Mouse (Mus musculus) intestine, embryonic 14.5 days (tissue): Measurements from ENCODE around the gene Ndc1. TPM values are rescaled to one million over a fixed set of nuclear protein-coding genes. Genes with fewer than 3 reads are reported as not detected.

Experiments
- ATAC-seq: fragments of 200-750 bp; cut with Nextera tagmentation; replicated peaks from 2 replicates; pipeline ENCODE4 v1.8.0; 2017; ENCODE audit warnings: low read depth, moderate number of reproducible peaks, moderate TSS enrichment, moderate library complexity; ENCODE audit not compliant: low FRiP score, low TSS enrichment
- DNase-seq: peaks from one replicate; pipeline ENCODE4 v3.0.0-alpha.2; 2018; ENCODE audit warnings: low spot score
- H3K27ac ChIP-seq: fragments of 300-500 bp; sonication (generic); 2 replicates; pipeline ENCODE4 v1.5.1; 2014; ENCODE audit warnings: low read depth, mild to moderate bottlenecking, control low read depth
- H3K27me3 ChIP-seq: fragments of 300-500 bp; sonication (generic); replicated peaks from 2 replicates; pipeline ENCODE4 v1.6.1; 2014; ENCODE audit warnings: low read length, control low read depth; ENCODE audit not compliant: control insufficient read depth, insufficient read depth
- H3K36me3 ChIP-seq: fragments of 300-500 bp; sonication (generic); 2 replicates; pipeline ENCODE4 v1.6.1; 2014; ENCODE audit warnings: low read length, control low read depth; ENCODE audit not compliant: control insufficient read depth, insufficient read depth
- H3K4me1 ChIP-seq: fragments of 300-500 bp; sonication (generic); replicated peaks from 2 replicates; pipeline ENCODE4 v1.6.1; 2014; ENCODE audit warnings: low read length, control low read depth, mixed read lengths; ENCODE audit not compliant: control insufficient read depth, insufficient read depth
- H3K4me2 ChIP-seq: fragments of 300-500 bp; sonication (generic); 2 replicates; pipeline ENCODE4 v1.6.1; 2014; ENCODE audit warnings: low read length
- H3K4me3 ChIP-seq: fragments of 300-500 bp; sonication (generic); 2 replicates; pipeline ENCODE4 v1.5.1; 2014; ENCODE audit warnings: low read depth, low read length, control low read depth, mixed read lengths
- H3K9ac ChIP-seq: fragments of 300-500 bp; sonication (generic); 2 replicates; pipeline ENCODE4 v1.6.1; 2014; ENCODE audit warnings: mild to moderate bottlenecking, low read length
- H3K9me3 ChIP-seq: fragments of 300-500 bp; sonication (generic); 2 replicates; pipeline ENCODE4 v1.6.1; 2016; ENCODE audit warnings: low read length, control low read depth; ENCODE audit not compliant: control insufficient read depth
- WGBS: fragments of 180-500 bp; shearing (Covaris S2); extraction: QIAGEN DNeasy Blood & Tissue Kit; methylation state at CpG from one replicate; pipeline ENCODE4 v1.1.7; 2014; 5-methylcytosine and 5-hydroxymethylcytosine counted together
- polyA plus RNA-seq: library from polyadenylated mRNA; unstranded; fragments of >200 nt; fragmentation: Nextera tagmentation; extraction: Ambion mirVana; gene quantifications from 2 replicates; pipeline ENCODE4 v1.2.1, GENCODE M21; 2014

Ndc1 gene
- polyA plus RNA-seq, 1 experiment from 2014 or later = 41.2 TPM

DNA sequence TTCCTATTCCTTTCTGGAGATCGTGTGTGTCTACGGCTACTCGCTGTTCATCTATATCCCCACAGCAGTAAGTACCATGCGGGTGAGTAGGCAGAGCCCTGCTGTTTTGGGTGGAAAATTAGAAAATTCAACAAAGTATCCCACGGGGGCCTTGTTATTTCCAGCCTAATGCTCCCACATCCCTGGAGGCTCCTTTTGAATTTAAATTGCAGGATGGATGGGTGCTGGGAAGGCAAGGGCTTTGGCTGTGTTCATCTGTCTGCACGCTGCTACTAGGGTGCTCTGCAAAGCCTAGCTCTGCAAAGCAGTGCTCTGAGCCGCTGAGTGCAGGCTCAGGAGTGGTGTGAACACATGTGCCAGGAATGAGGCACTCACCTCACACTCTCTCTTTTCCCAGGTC lies 23.0 kb upstream of the Ndc1 start:
- DNase-seq = no peak
- no peak overlapping the region for H3K27ac ChIP-seq
- H3K36me3 ChIP-seq = peaks cover 13% of the 10 kb centered on the region; the same call in 1 of the 2 replicates
- no peaks in the 10 kb centered on the region for H3K9me3 ChIP-seq
- no peaks in the 10 kb centered on the region for H3K27me3 ChIP-seq
- 89% methylated on average over 7 of the region's 7 CpGs for WGBS
- no peak overlapping the region for H3K4me2 ChIP-seq
- 0 out of 2 replicates have a peak, but pooled peaks cover 4% of the 10 kb centered on the region for H3K4me1 ChIP-seq
- ATAC-seq = no peak
- H3K9ac ChIP-seq = no peak overlapping the region
- no peak overlapping the region for H3K4me3 ChIP-seq

- Histone ChIP-seq H3K4me3 (no peak overlapping the region), H3K9ac (no peak overlapping the region), H3K36me3 (peaks cover 12% of the 10 kb centered on the region; the same call in 1 of the 2 replicates), H3K4me2 (no peak overlapping the region), H3K27me3 (no peaks in the 10 kb centered on the region), H3K27ac (no peak overlapping the region), H3K9me3 (no peaks in the 10 kb centered on the region), H3K4me1 (0 out of 2 replicates have a peak, but pooled peaks cover 4% of the 10 kb centered on the region)
- DNase-seq (no peak), ATAC-seq (no peak)
- 53% methylated on average over 6 of the region's 6 CpGs for WGBS
These were observed 20.4 kb upstream of the Ndc1 start for GRCm38 (mm10) chr4:107347221-107347620.

DNA sequence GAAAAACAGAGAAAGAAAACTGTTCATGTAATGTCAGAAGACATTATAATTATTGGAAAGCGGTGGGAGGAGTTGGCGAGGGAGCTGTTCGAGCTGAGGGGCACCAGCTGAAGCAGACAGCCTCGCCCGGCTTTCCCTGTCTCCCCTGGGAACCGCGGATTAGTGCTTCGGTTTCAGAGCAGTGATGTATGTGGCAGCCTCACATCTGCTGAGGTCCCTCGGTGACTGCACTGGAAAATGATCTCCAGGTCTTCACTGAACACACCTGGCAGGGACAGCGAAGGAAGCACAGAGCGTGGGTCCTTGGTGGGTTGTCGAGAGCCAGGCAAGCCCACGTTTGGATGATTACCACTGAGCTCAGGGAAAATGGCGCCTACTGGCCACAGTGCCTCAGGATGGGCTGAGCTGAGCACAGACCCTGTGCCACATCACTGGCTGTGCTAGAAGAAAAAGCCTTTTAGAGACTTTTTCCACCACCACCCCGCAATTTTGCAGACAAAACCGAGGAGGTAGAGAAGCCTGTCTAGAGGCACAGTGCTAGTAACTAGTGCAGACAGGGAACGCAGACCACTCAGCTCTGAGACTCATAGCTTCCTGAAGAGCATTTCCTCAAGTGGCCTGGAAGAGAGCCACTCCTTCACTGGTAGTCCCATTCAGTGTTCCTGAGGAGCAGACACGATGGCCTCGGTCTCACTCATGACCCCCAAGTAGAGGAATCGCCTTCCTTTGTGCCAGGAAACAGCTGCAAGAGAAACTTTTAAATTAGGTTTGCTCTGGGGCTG lies 18.9 kb upstream of the Ndc1 start:
- Histone ChIP-seq H3K4me1 (0 out of 2 replicates have a peak, but pooled peaks cover 4% of the 10 kb centered on the region), H3K4me2 (no peak overlapping the region), H3K9ac (0 out of 2 replicates have a peak overlapping the region, but pooled peaks have one; percentile 5), H3K36me3 (peaks cover 10% of the 10 kb centered on the region; the same call in 1 of the 2 replicates), H3K27me3 (no peaks in the 10 kb centered on the region), H3K4me3 (no peak overlapping the region), H3K27ac (no peak overlapping the region), H3K9me3 (no peaks in the 10 kb centered on the region)
- DNase-seq = peak; percentile 52
- WGBS = 72% methylated on average over 20 of the region's 20 CpGs
- no peak; the same call in 1 of the 2 replicates for ATAC-seq

DNA sequence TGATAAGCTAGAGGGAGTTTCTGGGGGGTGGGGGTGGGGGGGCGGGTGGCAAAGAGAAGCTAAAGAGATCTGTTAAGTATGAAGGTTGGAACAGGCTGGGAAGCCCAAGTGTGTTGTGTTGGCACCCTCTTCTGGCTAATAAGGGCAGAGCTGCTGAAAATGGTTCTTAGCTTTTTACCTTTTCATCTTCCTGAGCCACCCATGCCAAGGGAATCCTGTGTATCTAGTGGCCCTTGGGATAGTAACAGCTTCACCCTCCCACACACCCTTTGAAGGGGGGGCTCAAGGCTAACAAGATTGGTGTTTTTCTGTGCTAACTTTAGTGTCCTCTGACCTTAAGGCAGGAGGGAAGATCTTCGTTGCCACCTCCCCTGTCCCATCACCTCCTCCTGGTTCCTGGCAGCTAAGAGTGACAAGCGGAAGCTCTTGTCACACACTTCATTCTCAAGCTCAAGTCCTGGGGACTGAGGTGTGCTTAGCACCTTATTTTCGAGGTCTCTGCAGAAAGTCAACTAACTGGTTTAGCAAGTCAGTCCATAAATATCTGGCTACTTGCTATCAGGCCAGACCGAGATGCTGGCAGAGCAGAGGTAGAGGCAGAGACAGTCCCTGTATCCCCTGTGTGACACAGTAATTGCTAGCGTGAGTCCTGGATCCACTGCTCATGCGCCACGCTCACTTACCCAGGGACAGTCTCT lies 18.1 kb upstream of the Ndc1 start:
- Histone ChIP-seq H3K27me3 (no peaks in the 10 kb centered on the region), H3K4me3 (no peak overlapping the region), H3K4me1 (0 out of 2 replicates have a peak, but pooled peaks cover 10% of the 10 kb centered on the region), H3K27ac (no peak overlapping the region), H3K9me3 (no peaks in the 10 kb centered on the region), H3K36me3 (peaks cover 9% of the 10 kb centered on the region; the same call in 1 of the 2 replicates), H3K9ac (no peak overlapping the region), H3K4me2 (no peak overlapping the region)
- no peak for DNase-seq
- 62% methylated on average over 8 of the region's 8 CpGs for WGBS
- peak; percentile 25; the same call in 1 of the 2 replicates for ATAC-seq

DNA sequence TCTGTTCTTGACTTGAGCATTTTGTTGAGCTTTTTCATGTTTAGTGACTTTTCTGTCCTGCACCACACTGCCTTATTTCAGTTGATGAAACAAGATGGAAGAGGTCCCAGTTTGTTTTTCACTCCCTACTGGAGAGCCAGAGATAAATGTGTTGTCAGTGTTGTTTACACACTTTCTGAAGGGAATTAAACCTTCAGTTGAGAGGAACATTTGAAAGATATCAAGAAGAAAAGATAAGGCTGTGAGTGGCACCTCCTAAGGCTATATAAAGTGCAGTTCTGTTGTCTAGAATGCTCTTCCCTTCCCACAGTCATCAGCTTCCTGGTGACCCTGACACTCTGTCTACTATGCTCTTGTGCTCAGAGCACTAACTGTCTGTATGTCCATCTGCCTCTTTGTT lies 16.2 kb upstream of the Ndc1 start:
- no peak for DNase-seq
- H3K9me3 ChIP-seq = no peaks in the 10 kb centered on the region
- H3K4me2 ChIP-seq = no peak overlapping the region
- H3K9ac ChIP-seq = no peak overlapping the region
- 0 out of 2 replicates have a peak, but pooled peaks cover 12% of the 10 kb centered on the region for H3K4me1 ChIP-seq
- H3K36me3 ChIP-seq = no peaks in the 10 kb centered on the region
- H3K27me3 ChIP-seq = no peaks in the 10 kb centered on the region
- H3K4me3 ChIP-seq = no peak overlapping the region
- no peak for ATAC-seq
- H3K27ac ChIP-seq = no peak overlapping the region

GRCm38 (mm10) chr4:107353612-107354011 lies 14.0 kb upstream of the Ndc1 start:
- Histone ChIP-seq H3K4me2 (no peak overlapping the region), H3K4me3 (no peak overlapping the region), H3K27me3 (no peaks in the 10 kb centered on the region), H3K27ac (no peak overlapping the region), H3K4me1 (0 out of 2 replicates have a peak, but pooled peaks cover 12% of the 10 kb centered on the region), H3K36me3 (no peaks in the 10 kb centered on the region), H3K9me3 (no peaks in the 10 kb centered on the region), H3K9ac (no peak overlapping the region)
- DNase-seq (no peak), ATAC-seq (no peak)
- 79% methylated on average over 3 of the region's 3 CpGs for WGBS

DNA sequence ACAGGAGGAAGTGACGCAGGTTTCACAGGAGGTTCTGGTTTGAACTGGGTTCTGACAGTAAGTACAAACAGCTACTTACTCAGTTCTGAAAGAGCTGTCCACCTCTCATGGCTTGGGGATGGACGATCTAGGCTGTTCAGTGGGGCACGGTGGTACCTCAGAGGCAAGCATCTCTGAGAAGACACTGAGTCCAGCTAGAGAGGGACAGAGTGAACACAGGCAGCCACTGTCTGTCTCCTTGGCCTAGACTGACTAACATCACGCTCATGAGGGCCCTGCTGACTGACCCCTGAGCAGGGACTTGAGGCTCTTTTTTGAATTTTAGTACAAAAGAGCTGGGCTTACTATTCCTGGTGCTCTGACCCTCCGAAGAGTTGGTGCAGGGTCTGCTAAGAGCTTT lies 13.5 kb upstream of the Ndc1 start:
- ATAC-seq = no peak
- Histone ChIP-seq H3K9ac (no peak overlapping the region), H3K4me1 (0 out of 2 replicates have a peak, but pooled peaks cover 8% of the 10 kb centered on the region), H3K36me3 (no peaks in the 10 kb centered on the region), H3K27me3 (no peaks in the 10 kb centered on the region), H3K27ac (no peak overlapping the region), H3K4me3 (no peak overlapping the region), H3K9me3 (no peaks in the 10 kb centered on the region), H3K4me2 (no peak overlapping the region)
- WGBS = 52% methylated on average over 5 of the region's 5 CpGs
- no peak for DNase-seq

- Histone ChIP-seq H3K9ac (no peak overlapping the region), H3K4me2 (no peak overlapping the region), H3K27ac (no peak overlapping the region), H3K4me3 (no peak overlapping the region), H3K9me3 (no peaks in the 10 kb centered on the region), H3K4me1 (0 out of 2 replicates have a peak, but pooled peaks cover 8% of the 10 kb centered on the region), H3K27me3 (no peaks in the 10 kb centered on the region), H3K36me3 (peaks cover 1% of the 10 kb centered on the region; the same call in 1 of the 2 replicates)
- ATAC-seq (no peak), DNase-seq (no peak)
- WGBS = 8% methylated on average over 4 of the region's 4 CpGs
These were observed 13.0 kb upstream of the Ndc1 start for GRCm38 (mm10) chr4:107354543-107354942.
